Mouse (Mus musculus) layer of hippocampus, postnatal 14 days (tissue): Measurements from ENCODE around the gene Neil1. TPM values are rescaled to one million over a fixed set of nuclear protein-coding genes. Genes with fewer than 3 reads are reported as not detected.

ENCODE experiments used
- DNase-seq, 2 experiments: peaks; one replicate each; pipeline ENCODE4 v3.0.0; 2021 to 2022; ENCODE audit warnings: low spot score in 2 of 2, mixed read lengths in 1 of 2
- long read RNA-seq, 2 experiments: library from polyadenylated mRNA; stranded (forward); transcript quantifications; one replicate each; pipeline ENCODE4 v2.0.0; 2021
- total RNA-seq, 2 experiments: library from RNA; stranded (reverse); gene quantifications; 2 replicates each; pipeline ENCODE4 v1.2.3; 2021

Neil1 gene
- total RNA-seq: 10 to 100 TPM in 1 of 2 experiments, 1 to 10 TPM in 1; 8.7 to 10.3 TPM
- long read RNA-seq, experiment 1, partial matches to known transcripts: 0 of 8 reads
- long read RNA-seq, experiment 1, other reads (novel, unspliced or antisense): 5 of 8 reads
- long read RNA-seq, experiment 2, partial matches to known transcripts: 0 of 11 reads
- long read RNA-seq, experiment 2, other reads (novel, unspliced or antisense): 6 of 11 reads

- peak; percentile 81 to 93 for DNase-seq
Observed at GRCm38 (mm10) chr9:57148144-57148878, at the start of gene Neil1. TSS of gene Neil1 (minus strand) at chr9:57148305.

DNA sequence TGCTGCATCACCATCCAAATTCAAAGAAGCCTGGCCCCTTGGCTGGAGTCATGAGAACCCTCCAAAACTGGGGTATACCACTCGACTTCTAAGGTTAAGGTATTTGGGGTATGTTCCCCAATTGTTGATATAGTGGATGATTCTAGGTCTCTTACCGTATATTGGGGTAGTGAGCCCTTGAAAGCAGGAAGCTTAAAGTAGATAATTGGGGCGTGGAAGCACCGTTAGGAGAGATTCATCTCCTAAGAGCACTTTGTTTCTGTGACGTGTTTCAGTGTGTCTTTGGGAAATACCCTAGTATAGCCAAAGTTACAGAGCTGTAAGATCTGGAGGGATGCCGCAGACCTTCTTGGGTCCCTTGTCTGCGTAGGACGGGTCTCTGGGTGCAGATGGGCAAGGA lies 49.3 kb upstream of the Neil1 start:
- no peak for DNase-seq

DNA sequence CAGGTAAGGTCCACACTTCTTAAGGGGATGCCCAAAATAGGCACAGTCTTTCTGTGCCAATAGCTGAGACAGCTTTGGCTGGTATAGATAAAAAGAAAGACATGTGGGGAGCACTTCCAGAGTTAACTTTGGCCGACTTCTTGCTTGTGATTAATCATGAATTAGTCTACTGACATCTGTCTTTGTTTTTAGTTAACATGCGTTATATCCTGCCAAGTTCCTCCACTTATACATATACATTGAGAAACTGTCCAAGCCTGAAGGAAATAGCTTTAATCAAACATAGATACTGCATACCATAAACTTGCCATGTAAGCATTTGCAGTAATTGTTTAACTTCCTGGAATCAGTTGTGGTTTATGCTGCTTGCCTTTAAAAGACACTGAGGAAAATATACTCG lies 48.6 kb upstream of the Neil1 start:
- DNase-seq: no peak

GRCm38 (mm10) chr9:57168411-57168810 lies 20.3 kb upstream of the Neil1 start:
- DNase-seq: no peak

DNA sequence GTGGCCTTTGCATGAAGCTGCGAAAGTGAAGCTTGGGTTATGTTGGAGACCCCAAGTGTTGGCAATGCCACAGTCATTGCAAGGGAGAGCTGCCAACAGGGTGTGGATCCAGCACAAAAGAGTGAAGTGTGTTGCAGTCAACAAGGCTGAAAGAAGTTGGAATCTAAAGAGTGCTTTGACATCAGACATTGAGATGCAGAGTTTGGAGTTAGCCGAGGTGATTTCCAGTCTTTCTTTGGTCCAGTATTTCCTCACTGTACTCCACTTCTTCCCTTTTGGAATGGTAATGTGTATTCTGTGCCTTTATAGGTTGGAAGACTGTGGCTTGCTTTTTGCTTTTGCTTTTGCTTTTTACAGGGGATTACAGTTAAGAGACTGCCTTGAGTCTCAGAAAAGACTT lies 18.1 kb upstream of the Neil1 start:
- DNase-seq: no peak

DNA sequence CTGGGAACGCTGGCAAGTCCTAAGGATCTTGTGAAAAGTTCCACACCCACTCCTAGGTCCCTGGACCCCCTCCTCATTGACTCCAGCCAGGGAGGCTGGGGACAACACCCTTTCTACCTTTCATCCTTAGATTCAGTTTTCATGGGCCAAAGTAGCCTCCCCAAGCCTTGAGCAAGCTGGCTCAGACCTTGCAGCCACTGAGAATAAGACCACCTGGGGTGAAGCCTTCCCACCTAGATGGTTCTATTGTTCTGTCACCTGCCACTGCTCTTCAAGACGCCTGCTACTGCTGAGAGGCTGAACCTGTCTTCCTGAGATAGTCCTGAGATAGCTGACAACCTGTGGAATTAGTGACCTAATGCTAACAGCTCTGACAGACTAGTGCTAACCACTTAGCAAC lies 15.0 kb upstream of the Neil1 start:
- DNase-seq: no peak

DNA sequence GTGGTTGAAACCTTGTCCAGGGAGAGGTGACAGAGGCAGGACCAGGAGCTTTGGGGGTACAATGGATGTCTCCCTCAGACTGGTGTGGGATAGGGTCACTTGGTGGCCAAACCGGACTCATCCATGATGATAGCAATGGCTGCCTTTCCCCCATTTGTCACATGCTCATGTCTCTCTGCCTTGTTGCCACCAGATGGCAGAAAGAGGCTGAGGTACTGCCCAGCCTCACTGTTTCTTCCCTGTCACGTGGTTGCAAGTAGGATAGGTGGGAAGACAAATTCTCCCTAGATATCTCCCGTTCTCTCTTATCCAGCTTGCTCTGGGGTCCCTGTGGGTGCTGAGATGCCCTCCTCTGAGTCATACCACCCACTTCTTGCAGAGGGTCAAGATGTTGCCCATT lies 14.4 kb upstream of the Neil1 start:
- DNase-seq: no peak

DNA sequence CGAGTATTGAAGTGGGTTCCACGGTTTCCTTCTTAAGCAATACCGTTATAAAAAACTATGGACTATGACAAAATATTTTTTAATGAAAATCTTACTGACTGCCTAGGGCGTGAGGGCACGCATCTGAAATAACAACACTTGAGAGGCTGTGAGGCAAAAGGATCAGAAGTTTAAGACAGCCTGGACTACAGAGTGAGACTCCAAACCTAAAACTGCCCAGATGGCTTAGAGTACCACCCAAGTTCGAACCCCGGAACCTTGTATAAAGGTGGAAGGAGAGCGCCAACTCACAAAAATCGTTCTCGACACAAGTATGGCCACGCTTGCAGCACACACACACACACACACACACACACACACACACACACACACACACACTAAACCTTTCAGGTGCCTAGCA lies 10.4 kb upstream of the Neil1 start:
- DNase-seq: no peak

GRCm38 (mm10) chr9:57158013-57158470 lies 9.9 kb upstream of the Neil1 start, which contains the start of gene Commd4:
TSS of gene Commd4 (minus strand) at chr9:57158331.
- peak; percentile 87 to 97 for DNase-seq

GRCm38 (mm10) chr9:57157499-57157898 lies 9.4 kb upstream of the Neil1 start:
- no peak for DNase-seq

DNA sequence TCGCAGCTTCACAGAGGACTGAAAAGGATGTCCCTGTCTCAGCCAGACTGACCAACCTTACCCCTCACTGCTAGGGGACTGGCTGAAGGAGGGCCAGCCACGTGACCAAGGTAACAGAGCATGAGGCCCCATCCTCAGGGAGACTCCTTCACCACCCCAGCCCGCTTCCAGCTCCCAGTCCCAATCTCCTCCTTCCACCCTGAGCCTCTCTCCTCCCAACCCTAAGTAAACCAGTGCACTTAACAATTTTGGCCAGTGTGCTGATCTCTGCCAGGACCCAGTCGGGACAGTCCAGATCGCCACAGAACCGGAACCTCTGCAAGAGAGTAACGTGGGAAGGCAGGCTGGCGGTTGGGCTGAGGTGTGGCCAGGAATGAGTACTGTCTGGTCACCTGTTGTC lies 8.7 kb upstream of the Neil1 start:
- DNase-seq: no peak

- no peak for DNase-seq
Observed at GRCm38 (mm10) chr9:57156383-57156782, 8.3 kb upstream of the Neil1 start.

DNA sequence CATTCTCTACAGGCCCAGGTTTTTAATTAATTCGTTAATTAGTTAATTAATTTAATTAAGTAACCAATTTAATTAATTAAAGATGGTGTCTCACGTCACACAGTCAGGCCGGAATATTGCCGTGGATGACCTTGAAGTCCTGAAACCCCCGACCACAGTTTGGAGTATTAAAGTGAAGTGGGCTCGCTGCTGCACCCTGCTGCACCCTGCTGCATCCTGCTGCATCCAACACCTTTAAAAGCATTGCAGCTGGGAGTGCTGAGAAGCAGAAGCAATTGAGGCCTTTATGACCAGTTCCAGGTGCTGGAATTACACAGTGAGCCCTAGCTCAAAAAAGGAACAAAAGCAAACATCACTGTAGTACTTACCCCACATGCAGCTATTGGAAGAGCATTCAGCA lies 4.2 kb upstream of the Neil1 start:
- no peak for DNase-seq

GRCm38 (mm10) chr9:57150192-57150591 lies 2.1 kb upstream of the Neil1 start:
- no peak for DNase-seq

GRCm38 (mm10) chr9:57149021-57149420 lies 916 bp upstream of the Neil1 start:
- no peak for DNase-seq

DNA sequence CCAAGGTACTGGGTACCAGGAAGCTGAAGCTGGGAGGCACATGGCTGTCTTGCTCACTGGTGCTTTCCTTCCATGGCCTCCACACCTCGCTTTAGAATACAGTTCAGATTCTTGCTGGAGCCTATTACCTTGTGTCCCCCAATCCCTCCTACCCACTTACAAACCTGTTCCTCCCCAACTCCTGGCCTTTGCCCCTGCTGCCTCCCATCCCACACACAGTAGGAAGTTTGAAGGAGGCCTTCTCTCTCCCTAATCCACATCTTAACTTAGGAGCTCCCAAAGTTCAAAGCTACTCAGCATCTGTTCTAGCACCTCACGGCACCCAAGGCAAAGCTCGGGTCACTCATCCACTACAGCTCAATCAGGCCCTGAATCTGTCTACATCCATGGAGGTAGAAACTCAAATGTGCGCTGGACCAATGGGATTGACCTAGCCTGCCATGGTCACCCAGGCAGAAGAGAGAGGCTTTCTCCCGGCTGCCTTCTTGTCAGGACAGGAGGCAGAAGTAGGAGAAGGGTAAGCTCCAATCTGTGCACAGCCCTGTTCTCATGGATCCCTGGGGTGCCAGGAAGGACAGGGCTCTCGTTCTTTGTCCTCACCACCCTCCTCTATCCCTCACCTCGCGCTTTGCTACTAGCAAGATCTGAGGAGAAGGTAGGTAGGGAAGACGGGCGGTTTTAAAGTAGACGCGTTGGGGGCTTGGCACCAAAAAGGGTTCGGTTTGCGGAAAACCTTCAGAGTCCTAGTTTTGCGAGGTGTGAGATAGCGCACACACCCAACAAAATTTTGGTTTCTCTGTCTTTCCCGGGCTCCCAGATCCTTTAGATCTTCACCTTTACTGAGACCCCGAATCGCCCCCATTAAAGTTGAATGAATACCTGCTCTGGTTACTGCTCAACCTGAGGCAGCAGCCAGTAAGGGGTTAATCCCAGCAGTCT lies 631 bp downstream of the Neil1 start:
- DNase-seq: no peak

DNA sequence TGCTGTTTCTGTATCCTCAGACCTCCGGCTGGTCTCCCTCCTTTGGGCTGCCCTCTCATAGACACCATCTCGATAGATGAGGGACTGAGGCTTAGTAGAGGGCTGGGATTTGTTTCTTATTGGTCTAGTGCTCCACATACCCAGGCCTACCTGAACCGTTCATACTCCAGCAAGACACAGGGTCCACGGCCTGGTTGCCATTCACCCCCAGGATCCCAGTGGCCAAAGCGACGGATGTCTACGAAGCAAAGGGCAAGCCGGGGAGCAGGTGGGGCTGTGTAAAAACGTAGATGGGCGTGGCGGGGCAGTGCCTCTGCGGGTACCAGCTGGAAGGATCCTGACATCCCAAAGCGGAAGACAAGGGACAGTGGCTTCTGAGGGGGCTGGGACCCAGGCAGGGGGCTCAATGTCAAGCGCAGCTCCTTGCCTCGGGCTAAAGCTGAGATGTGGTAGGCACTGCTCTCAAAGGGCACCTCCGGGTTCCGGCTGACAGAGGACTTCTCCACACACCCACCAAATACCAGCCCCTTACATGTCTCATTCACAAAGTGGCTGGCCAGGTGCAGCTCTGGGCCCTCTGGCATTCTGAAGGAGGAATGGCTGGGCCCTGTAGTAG lies 1.5 kb downstream of the Neil1 start:
- DNase-seq: no peak

- DNase-seq: no peak
Observed at GRCm38 (mm10) chr9:57144830-57145229, 3.3 kb downstream of the Neil1 start.

DNA sequence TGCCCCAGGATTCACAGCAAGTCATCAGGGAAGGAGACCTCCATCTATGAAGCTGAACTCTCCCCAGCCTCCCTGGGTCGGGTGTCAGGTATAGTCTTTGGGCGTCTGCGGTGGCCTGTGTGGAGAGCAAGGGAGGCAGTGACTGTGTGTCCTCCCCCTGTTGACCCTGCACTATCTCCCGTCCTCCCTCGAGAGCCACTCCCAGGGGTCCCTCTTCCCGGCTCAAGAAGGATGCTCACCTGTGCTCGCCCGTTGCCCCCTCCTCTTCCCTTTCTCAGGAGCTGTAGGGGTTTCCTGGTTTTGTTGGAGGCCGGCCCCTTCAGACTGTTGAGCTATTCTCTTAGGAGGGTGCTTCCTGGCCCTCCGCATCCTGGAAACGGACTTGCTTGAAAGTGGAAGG lies 4.9 kb downstream of the Neil1 start:
- no peak for DNase-seq

DNA sequence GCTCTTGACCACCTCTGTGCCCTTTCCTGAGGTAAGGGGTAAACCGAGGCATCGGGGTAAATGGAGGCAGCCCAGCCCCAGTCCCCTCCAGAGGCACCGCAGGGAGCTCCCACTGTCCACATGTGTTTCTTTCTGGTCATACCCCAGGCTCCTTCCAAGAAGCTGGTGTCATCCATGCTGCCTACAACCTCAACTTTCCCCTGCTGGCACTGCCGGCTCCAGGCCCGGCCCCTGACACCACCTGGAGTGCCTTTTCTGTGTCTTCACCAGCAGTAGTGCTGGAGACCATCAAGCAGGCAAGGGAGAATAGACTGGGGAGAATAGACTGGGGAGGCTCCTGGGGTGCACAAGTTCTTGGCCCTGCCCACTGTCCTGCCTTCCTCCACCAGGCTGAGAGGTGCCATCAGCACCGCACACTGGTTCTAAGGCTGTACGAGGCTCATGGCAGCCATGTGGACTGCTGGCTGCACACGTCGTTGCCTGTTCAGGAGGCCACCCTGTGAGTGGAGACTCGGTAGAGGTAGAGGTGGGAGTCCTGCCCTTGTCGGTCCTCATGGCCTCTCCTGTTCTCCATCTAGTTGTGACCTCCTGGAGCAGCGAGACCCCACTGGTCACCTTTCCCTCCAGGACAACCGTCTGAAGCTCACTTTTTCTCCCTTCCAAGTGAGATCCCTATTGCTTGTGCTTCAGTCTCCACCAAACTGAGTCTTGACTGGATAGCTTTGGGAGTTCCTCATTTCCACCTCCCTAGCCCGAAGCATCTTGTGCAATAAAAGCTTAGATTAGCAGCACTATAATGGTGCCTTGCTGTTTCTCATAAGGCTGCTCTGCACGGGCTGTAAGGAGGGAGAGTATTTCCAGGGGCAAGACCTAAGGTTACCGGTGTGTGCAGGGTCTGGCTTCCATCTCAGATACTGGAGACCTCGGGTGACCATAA lies 6.4 kb downstream of the Neil1 start:
- no peak for DNase-seq
